Mouse (Mus musculus) cerebellum, adult 2 months (tissue): ENCODE measurements at regions not wholly inside any gene's neighbourhood (a gene's known extent, or its start where the extent isn't known, plus 50 kb on each side); places are given as distances from the start of the nearest gene placed in this dataset.

Experiments used
- CTCF ChIP-seq: fragments of 200-500 bp; IDR thresholded peaks from 2 replicates; pipeline ENCODE4 v1.5.1; 2011; ENCODE audit warnings: low read depth, mild to moderate bottlenecking, control low read depth, low read length, moderate library complexity, borderline replicate concordance; ENCODE audit not compliant: insufficient read depth
- POLR2A ChIP-seq: fragments of 200-500 bp; IDR thresholded peaks from 2 replicates; pipeline ENCODE4 v1.6.1; 2011; ENCODE audit warnings: low read length, control low read depth, borderline replicate concordance; ENCODE audit not compliant: insufficient read depth

GRCm38 (mm10) chr1:128504371-128504770, 87.2 kb upstream of the Dars start:
- TF ChIP-seq CTCF (no peak), POLR2A (no peak)
